Mouse (Mus musculus) CH12.LX (cell line): ENCODE measurements at regions not wholly inside any gene's neighbourhood (a gene's known extent, or its start where the extent isn't known, plus 50 kb on each side); places are given as distances from the start of the nearest gene placed in this dataset.

Experiments used
- DNase-seq: peaks from one replicate; pipeline ENCODE4 v3.0.0-alpha.2; 2013; ENCODE audit errors: extremely low read depth
- H3K27ac ChIP-seq: 2 replicates; pipeline ENCODE4 v1.5.1; 2012; ENCODE audit warnings: low read depth, mild to moderate bottlenecking, control low read depth, moderate library complexity; ENCODE audit not compliant: insufficient read depth
- H3K27me3 ChIP-seq: replicated peaks from 2 replicates; pipeline ENCODE3; 2012; ENCODE audit warnings: inconsistent platforms
- H3K36me3 ChIP-seq, 2 experiments: replicated peaks in 1 of 2; 2 replicates each; pipeline versions ENCODE3 to v1.6.1; 2012; ENCODE audit warnings: inconsistent platforms in 1 of 2, low read length in 1 of 2, mild to moderate bottlenecking in 1 of 2, mixed read lengths in 1 of 2, moderate library complexity in 1 of 2; ENCODE audit not compliant: control insufficient read depth in 1 of 2, insufficient read depth in 1 of 2
- H3K4me1 ChIP-seq, 2 experiments: 2 replicates each; pipeline ENCODE4 v1.6.1; 2012; ENCODE audit warnings: inconsistent platforms in 1 of 2, moderate library complexity in 1 of 2; ENCODE audit not compliant: insufficient read depth in 2 of 2, control insufficient read depth in 1 of 2
- H3K4me2 ChIP-seq: 2 replicates; pipeline ENCODE4 v1.6.1; 2012; ENCODE audit warnings: low read depth, mild to moderate bottlenecking, control low read depth; ENCODE audit not compliant: poor library complexity, insufficient read depth, severe bottlenecking
- H3K4me3 ChIP-seq, 3 experiments: fragments of 150-350 bp in 1 of 3; sonication (generic) in 1 of 3; replicated peaks in 1 of 3; 2 replicates each; pipeline versions ENCODE3 to v1.5.1; 2011 to 2012; ENCODE audit warnings: low read depth in 2 of 3, low read length in 2 of 3, mild to moderate bottlenecking in 2 of 3, moderate library complexity in 2 of 3, control low read depth in 1 of 3, improper control_type of control experiment in 1 of 3, inconsistent platforms in 1 of 3, mixed read lengths in 1 of 3; ENCODE audit not compliant: poor library complexity in 1 of 3
- H3K79me2 ChIP-seq: replicated peaks from 2 replicates; pipeline ENCODE4 v1.6.1; 2012; ENCODE audit warnings: mild to moderate bottlenecking, moderate library complexity; ENCODE audit not compliant: control insufficient read depth, poor library complexity, insufficient read depth, severe bottlenecking; ENCODE audit errors: extremely low read depth
- H3K9ac ChIP-seq: 2 replicates; pipeline ENCODE4 v1.6.1; 2012; ENCODE audit warnings: low read depth, mild to moderate bottlenecking, control low read depth, moderate library complexity; ENCODE audit not compliant: insufficient read depth
- H3K9me3 ChIP-seq: replicated peaks from 2 replicates; pipeline ENCODE3; 2012; ENCODE audit warnings: low read length, inconsistent platforms, mixed read lengths
- BHLHE40 ChIP-seq: IDR thresholded peaks from 2 replicates; pipeline ENCODE4 v1.6.1; 2011; ENCODE audit warnings: mild to moderate bottlenecking, low read depth, low read length, improper control_type of control experiment
- CHD1 ChIP-seq: IDR thresholded peaks from 2 replicates; pipeline ENCODE4 v1.6.1; 2012; ENCODE audit warnings: low read depth, low read length, improper control_type of control experiment, inconsistent platforms
- CHD2 ChIP-seq: IDR thresholded peaks from 2 replicates; pipeline ENCODE4 v1.6.1; 2011; ENCODE audit warnings: low read length, improper control_type of control experiment
- E2F4 ChIP-seq: IDR thresholded peaks from 2 replicates; pipeline ENCODE4 v1.6.1; 2011; ENCODE audit warnings: low read depth, low read length, improper control_type of control experiment; ENCODE audit not compliant: insufficient replicate concordance
- EP300 ChIP-seq: IDR thresholded peaks from 2 replicates; pipeline ENCODE4 v1.6.1; 2011; ENCODE audit warnings: low read length, improper control_type of control experiment
- ETS1 ChIP-seq: conservative IDR thresholded peaks from 2 replicates; pipeline ENCODE4 v1.6.1; 2012; ENCODE audit warnings: low read depth, mild to moderate bottlenecking, inconsistent platforms, low read length, improper control_type of control experiment, moderate library complexity
- HCFC1 ChIP-seq: IDR thresholded peaks from 2 replicates; pipeline ENCODE4 v1.6.1; 2012; ENCODE audit warnings: low read depth, mild to moderate bottlenecking, inconsistent platforms, low read length, improper control_type of control experiment
- MAFK ChIP-seq: IDR thresholded peaks from 2 replicates; pipeline ENCODE4 v1.6.1; 2011; ENCODE audit warnings: low read length, improper control_type of control experiment; ENCODE audit not compliant: insufficient replicate concordance
- MAX ChIP-seq: IDR thresholded peaks from 2 replicates; pipeline ENCODE4 v1.6.1; 2011; ENCODE audit warnings: low read length, improper control_type of control experiment
- MAZ ChIP-seq: IDR thresholded peaks from 2 replicates; pipeline ENCODE4 v1.6.1; 2012; ENCODE audit warnings: low read depth, mild to moderate bottlenecking, inconsistent platforms, low read length, improper control_type of control experiment, moderate library complexity
- MEF2A ChIP-seq: IDR thresholded peaks from 2 replicates; pipeline ENCODE4 v1.6.1; 2014; ENCODE audit warnings: low read depth, mild to moderate bottlenecking, inconsistent platforms, low read length, improper control_type of control experiment, borderline replicate concordance
- MXI1 ChIP-seq: IDR thresholded peaks from 2 replicates; pipeline ENCODE4 v1.6.1; 2011; ENCODE audit warnings: mild to moderate bottlenecking, low read depth, low read length, improper control_type of control experiment
- NELFE ChIP-seq: IDR thresholded peaks from 2 replicates; pipeline ENCODE4 v1.6.1; 2011; ENCODE audit warnings: low read depth, low read length, improper control_type of control experiment
- NRF1 ChIP-seq: IDR thresholded peaks from 2 replicates; pipeline ENCODE4 v1.6.1; 2014; ENCODE audit warnings: low read depth, mild to moderate bottlenecking, inconsistent platforms, low read length, improper control_type of control experiment, moderate library complexity
- PAX5 ChIP-seq: IDR thresholded peaks from 2 replicates; pipeline ENCODE4 v1.6.1; 2012; ENCODE audit warnings: low read length, inconsistent platforms, mixed read lengths
- POLR2AphosphoS2 ChIP-seq: IDR thresholded peaks from 2 replicates; pipeline ENCODE4 v1.6.1; 2011; ENCODE audit warnings: low read depth, low read length, improper control_type of control experiment
- RCOR1 ChIP-seq: conservative IDR thresholded peaks from 2 replicates; pipeline ENCODE4 v1.6.1; 2012; ENCODE audit warnings: low read depth, mild to moderate bottlenecking, inconsistent platforms, low read length, improper control_type of control experiment
- SMC3 ChIP-seq: IDR thresholded peaks from 2 replicates; pipeline ENCODE4 v1.6.1; 2011; ENCODE audit warnings: low read depth, low read length, improper control_type of control experiment
- UBTF ChIP-seq: IDR thresholded peaks from 2 replicates; pipeline ENCODE4 v1.6.1; 2012; ENCODE audit warnings: low read depth, mild to moderate bottlenecking, inconsistent platforms, low read length, improper control_type of control experiment, moderate library complexity
- USF1 ChIP-seq: IDR thresholded peaks from 2 replicates; pipeline ENCODE4 v1.6.1; 2014; ENCODE audit warnings: low read depth, mild to moderate bottlenecking, inconsistent platforms, low read length, improper control_type of control experiment
- ZC3H11A ChIP-seq: IDR thresholded peaks from 2 replicates; pipeline ENCODE4 v1.6.1; 2012; ENCODE audit warnings: low read depth, mild to moderate bottlenecking, inconsistent platforms, low read length, improper control_type of control experiment
- ZKSCAN1 ChIP-seq: IDR thresholded peaks from 2 replicates; pipeline ENCODE4 v1.6.1; 2012; ENCODE audit warnings: low read depth, inconsistent platforms, low read length, improper control_type of control experiment, borderline replicate concordance
- ZNF384 ChIP-seq: IDR thresholded peaks from 2 replicates; pipeline ENCODE4 v1.6.1; 2012; ENCODE audit warnings: low read depth, low read length, improper control_type of control experiment, inconsistent platforms
- dilution Hi-C: fragments of 300-500 bp; cut with MboI; formaldehyde crosslinking; loops from 2 replicates; pipeline ENCODE4 v1.14.3; 2020; ENCODE audit warnings: low sequenced_read_pairs; ENCODE audit not compliant: extremely low pct_unique_long_range_greater_than_20kb, extremely low pct_ligation_motif_present
- in situ Hi-C: fragments of 300-500 bp; cut with MboI; formaldehyde crosslinking; loops from 3 replicates; pipeline ENCODE4 v1.14.3; 2019; ENCODE audit warnings: low sequenced_read_pairs, low pct_ligation_motif_present, low pct_unique_long_range_greater_than_20kb, mixed read lengths

DNA sequence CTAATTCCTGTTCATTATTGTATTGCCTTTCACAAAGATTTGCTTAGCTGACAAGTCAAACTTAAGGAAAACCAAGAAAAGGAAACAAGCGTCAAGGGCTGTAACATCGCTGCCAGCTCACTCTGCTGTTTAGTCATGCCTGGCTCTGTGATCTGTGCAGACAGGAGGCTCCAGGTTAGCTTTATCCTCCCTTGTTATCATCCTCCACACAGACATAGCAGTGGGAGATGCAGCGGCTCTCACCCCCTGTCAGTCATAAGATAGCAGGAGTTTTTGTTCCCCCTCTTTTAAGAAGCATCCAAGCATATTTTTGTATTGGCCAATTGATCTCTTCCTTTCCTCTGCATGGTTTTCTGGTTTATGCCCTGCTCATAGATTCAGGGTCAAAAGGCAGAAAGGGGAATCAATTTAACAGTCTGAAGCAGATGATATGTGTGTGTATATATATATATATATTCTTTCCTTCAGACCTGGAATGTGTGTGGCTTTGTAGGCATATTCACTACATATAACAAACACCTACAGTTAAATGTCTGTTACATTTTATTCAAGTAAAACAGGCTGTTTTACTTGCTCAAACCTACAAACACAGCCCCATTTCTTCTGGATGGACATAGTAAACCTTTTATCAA is 308.6 kb downstream of the Slco4c1 start:
- Histone ChIP-seq H3K4me1 (no peaks in the 10 kb centered on the region), H3K79me2 (no peaks in the 10 kb centered on the region), H3K9ac (no peak overlapping the region), H3K4me2 (no peak overlapping the region), H3K9me3 (no peaks in the 10 kb centered on the region), H3K36me3 (no peaks in the 10 kb centered on the region), H3K27me3 (no peaks in the 10 kb centered on the region), H3K4me3 (no peak overlapping the region), H3K27ac (no peak overlapping the region)
- in situ Hi-C loops (no loop called here), dilution Hi-C loops (no loop called here)
- DNase-seq = no peak
- TF ChIP-seq CHD1 (no peak), MXI1 (no peak), MAX (no peak), MAZ (no peak), NRF1 (no peak), SMC3 (no peak), PAX5 (no peak), USF1 (no peak), CHD2 (no peak), EP300 (no peak), BHLHE40 (no peak), NELFE (no peak), ETS1 (no peak), POLR2AphosphoS2 (no peak), ZC3H11A (no peak), RCOR1 (no peak), ZNF384 (no peak), MEF2A (no peak)

DNA sequence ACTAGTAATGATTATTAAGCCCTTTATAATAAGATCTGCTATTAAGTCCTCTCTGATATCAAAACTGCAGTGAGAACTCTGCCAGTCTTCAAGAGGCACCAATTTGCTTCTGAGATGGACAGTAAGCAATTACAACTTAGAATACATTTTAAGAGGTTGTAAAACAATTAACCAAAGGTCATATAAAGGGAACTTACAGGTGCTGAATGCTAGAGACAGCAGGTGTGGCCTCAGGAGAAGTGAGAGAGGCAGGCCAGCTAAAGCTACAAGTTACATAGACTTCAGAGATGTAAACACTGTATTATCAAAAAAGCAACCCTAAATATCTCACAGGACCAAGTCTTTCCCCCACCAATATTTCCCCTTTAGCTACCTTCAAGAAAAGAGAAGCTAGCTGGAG is 315.7 kb downstream of the Slco4c1 start:
- in situ Hi-C loops = no loop called here
- Histone ChIP-seq H3K4me1 (no peaks in the 10 kb centered on the region), H3K4me2 (no peak overlapping the region), H3K9ac (no peak overlapping the region), H3K36me3 (no peaks in the 10 kb centered on the region), H3K27ac (no peak overlapping the region), H3K4me3 (no peak overlapping the region), H3K9me3 (no peaks in the 10 kb centered on the region), H3K27me3 (no peaks in the 10 kb centered on the region), H3K79me2 (no peaks in the 10 kb centered on the region)
- no peak for DNase-seq
- TF ChIP-seq MAZ (no peak), MAFK (no peak), UBTF (no peak), RCOR1 (no peak), ETS1 (no peak), ZKSCAN1 (no peak), MXI1 (no peak), E2F4 (no peak), MEF2A (no peak), HCFC1 (no peak)
- dilution Hi-C loops = no loop called here
